Mouse (Mus musculus) limb, embryonic 10.5 days (tissue): Measurements from ENCODE around the gene Olfr1321. TPM values are rescaled to one million over a fixed set of nuclear protein-coding genes. Genes with fewer than 3 reads are reported as not detected.

Experiments used
- DNase-seq: peaks from one replicate; pipeline ENCODE4 v3.0.0-alpha.2; 2017; ENCODE audit warnings: low spot score
- H3K27ac ChIP-seq: fragments of 300-500 bp; sonication (generic); 2 replicates; pipeline ENCODE4 v1.5.1; 2016; ENCODE audit warnings: mild to moderate bottlenecking
- H3K27me3 ChIP-seq: fragments of 300-500 bp; sonication (generic); 2 replicates; pipeline ENCODE4 v1.6.1; 2016; ENCODE audit warnings: low read depth, mild to moderate bottlenecking; ENCODE audit not compliant: poor library complexity, severe bottlenecking
- H3K36me3 ChIP-seq: fragments of 300-500 bp; sonication (generic); 2 replicates; pipeline ENCODE4 v1.6.1; 2016; ENCODE audit warnings: mild to moderate bottlenecking, moderate library complexity
- H3K4me1 ChIP-seq: fragments of 300-500 bp; sonication (generic); 2 replicates; pipeline ENCODE4 v1.6.1; 2016
- H3K4me3 ChIP-seq: fragments of 300-500 bp; sonication (generic); 2 replicates; pipeline ENCODE4 v1.5.1; 2016; ENCODE audit warnings: mild to moderate bottlenecking, moderate library complexity
- H3K9me3 ChIP-seq: fragments of 300-500 bp; sonication (generic); replicated peaks from 2 replicates; pipeline ENCODE4 v1.6.1; 2016; ENCODE audit warnings: mild to moderate bottlenecking
- WGBS: fragments of 180-500 bp; shearing (Covaris S2); methylation state at CpG from one replicate; pipeline ENCODE4 v1.1.7; 2016; 5-methylcytosine and 5-hydroxymethylcytosine counted together
- polyA plus RNA-seq: library from polyadenylated mRNA; unstranded; fragments of >200 nt; fragmentation: Nextera tagmentation; extraction: Ambion mirVana; gene quantifications from 2 replicates; pipeline ENCODE4 v1.2.1, GENCODE M21; 2016

The Olfr1321 gene
- not detected in 2 replicates for polyA plus RNA-seq

- Histone ChIP-seq H3K4me3 (no peak within 1 kb of the TSS), H3K9me3 (no peaks in the 10 kb centered on the region), H3K4me1 (no peaks in the 10 kb centered on the region), H3K27ac (no peak within 1 kb of the TSS), H3K36me3 (no peaks in the 10 kb centered on the region), H3K27me3 (no peaks in the 10 kb centered on the region)
- 81% methylated on average over 2 of the region's 2 CpGs for WGBS
- DNase-seq, result no peak
Observed at GRCm38 (mm10) chrX:49734959-49735358, at the start of gene Olfr1321. Olfr1321 (minus strand) TSS chrX:49735059.

- Histone ChIP-seq H3K27me3 (no peaks in the 10 kb centered on the region), H3K4me1 (no peaks in the 10 kb centered on the region), H3K36me3 (no peaks in the 10 kb centered on the region), H3K27ac (no peak overlapping the region), H3K9me3 (no peaks in the 10 kb centered on the region), H3K4me3 (no peak overlapping the region)
- 21% methylated on average over 2 of the region's 2 CpGs for WGBS
- DNase-seq, result no peak
Observed at GRCm38 (mm10) chrX:49770828-49771227, 36.0 kb upstream of the Olfr1321 start.

- H3K36me3 ChIP-seq, result no peaks in the 10 kb centered on the region
- DNase-seq, result no peak
- H3K27ac ChIP-seq, result no peak overlapping the region
- H3K4me3 ChIP-seq, result no peak overlapping the region
- H3K9me3 ChIP-seq, result no peaks in the 10 kb centered on the region
- no peaks in the 10 kb centered on the region for H3K27me3 ChIP-seq
- H3K4me1 ChIP-seq, result no peaks in the 10 kb centered on the region
- WGBS, result 60% methylated on average over 5 of the region's 5 CpGs
Observed at GRCm38 (mm10) chrX:49745192-49745591, 10.3 kb upstream of the Olfr1321 start.

Other genes with a start within 250 kb of the Olfr1321 start
- not detected in 2 replicates for gene Olfr1320, start 62.7 kb downstream of the Olfr1321 start, polyA plus RNA-seq
- 0.81 and 0.84 TPM in 2 replicates for gene Igsf1, start 62.7 kb upstream of the Olfr1321 start, polyA plus RNA-seq
- not detected in 2 replicates for gene Olfr1322, start 156.4 kb upstream of the Olfr1321 start, polyA plus RNA-seq